Mouse (Mus musculus) embryonic fibroblast, embryonic 13.5 days (primary cell): ENCODE data around the gene Rnf150.

Source experiments
- CTCF ChIP-seq: IDR thresholded peaks from 2 replicates; pipeline ENCODE4 v1.5.1; 2011; ENCODE audit warnings: mild to moderate bottlenecking, control low read depth, low read length, moderate library complexity, borderline replicate concordance; ENCODE audit not compliant: insufficient read depth
- POLR2A ChIP-seq: IDR thresholded peaks from 2 replicates; pipeline ENCODE4 v1.6.1; 2011; ENCODE audit warnings: low read depth, mild to moderate bottlenecking, control low read depth, low read length, moderate library complexity

DNA sequence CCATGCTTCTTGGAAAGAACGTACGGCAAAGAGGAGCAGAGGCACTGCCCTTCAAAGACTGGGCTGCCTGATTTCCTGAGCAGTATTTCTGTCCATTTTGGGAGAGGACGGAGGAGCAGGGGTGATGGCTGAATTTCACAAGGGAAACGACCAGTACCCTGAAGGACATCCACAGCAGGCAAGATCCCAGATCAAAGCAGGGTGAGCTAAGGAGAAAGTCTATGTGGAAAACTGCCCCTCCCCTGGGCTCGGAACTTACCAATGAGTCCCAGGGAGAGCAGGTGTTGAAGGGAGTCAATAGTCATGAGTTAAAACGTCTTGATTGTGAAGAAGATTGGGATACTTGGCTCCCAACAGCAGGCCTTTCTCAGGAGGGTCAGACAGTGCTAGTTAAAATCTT is 225.0 kb downstream of the Rnf150 start:
- TF ChIP-seq CTCF, result no peak
- no peak for TF ChIP-seq POLR2A
